Mouse (Mus musculus) T-helper 17 cell (primary cell): ENCODE data around the gene Pemt.

Experiments
- in situ Hi-C, 2 experiments: fragments of 300-600 bp; cut with MboI, MseI; formaldehyde crosslinking; loops; 1 replicate in 1 of 2; 2 replicates in 1 of 2; pipeline ENCODE4 v1.15.1; 2025; ENCODE audit warnings: high pct_unique_total_duplicates in 2 of 2

Gene Pemt

GRCm38 (mm10) chr11:60046058-60046735 is at the start of gene Pemt:
Pemt (minus strand) TSS chr11:60046489.
- in situ Hi-C loops, result no loop called here

DNA sequence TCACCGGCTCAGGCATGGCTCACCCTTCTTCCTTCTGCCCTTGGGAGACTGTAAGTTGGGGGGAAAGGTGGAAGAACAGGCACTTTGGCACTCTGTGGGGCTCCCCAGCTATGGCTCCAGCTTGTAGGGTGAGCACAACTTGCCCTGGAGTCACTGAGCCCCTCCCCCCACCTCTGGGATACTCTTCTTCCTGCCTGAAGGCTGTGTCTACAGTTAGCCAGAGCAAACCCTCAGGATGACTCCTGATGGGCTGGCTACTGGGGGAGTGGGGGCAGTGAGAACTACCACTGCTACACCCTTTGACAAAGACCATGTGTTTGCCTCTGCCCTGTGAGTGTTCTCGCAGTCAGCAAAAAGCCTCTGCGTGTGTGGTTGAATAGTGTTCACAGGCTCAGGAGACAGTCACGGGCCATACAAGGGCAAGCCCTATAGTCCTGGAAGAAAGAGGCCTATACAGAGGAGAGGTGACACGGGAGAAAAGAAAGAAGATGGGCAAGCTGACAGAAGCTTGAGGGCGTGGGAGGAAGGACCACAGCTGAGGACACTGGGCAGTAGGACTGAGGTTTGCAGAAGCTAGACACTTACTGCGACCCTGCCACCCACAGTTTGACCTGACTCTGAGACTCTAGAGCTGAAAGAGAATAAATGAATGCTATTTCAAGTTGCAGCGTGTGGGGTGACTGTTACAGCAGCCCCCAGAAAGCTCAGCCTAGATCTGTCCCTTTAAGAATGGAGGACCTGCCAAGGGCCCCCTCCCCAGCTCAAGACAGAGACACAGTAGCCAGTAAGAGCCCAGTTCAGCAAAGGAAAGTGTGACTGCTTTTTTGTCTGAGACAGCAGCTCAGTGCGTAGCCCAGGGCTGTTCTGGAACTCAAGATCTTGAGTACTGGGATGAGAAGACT is 48.9 kb upstream of the Pemt start:
- in situ Hi-C loops, result loop anchor here in 1 of 2 experiments (5.0 to 25.0 kb wide), 3 partner anchors 102 to 317 kb away; partner anchors contain the start of genes Atpaf2 and Gid4

- in situ Hi-C loops, result loop anchor here in 1 of 2 experiments (25.0 kb wide), 1 partner anchor 318 kb away; the partner anchor contains the start of genes Atpaf2 and Gid4
These were observed 47.8 kb upstream of the Pemt start for GRCm38 (mm10) chr11:60093984-60094587.

DNA sequence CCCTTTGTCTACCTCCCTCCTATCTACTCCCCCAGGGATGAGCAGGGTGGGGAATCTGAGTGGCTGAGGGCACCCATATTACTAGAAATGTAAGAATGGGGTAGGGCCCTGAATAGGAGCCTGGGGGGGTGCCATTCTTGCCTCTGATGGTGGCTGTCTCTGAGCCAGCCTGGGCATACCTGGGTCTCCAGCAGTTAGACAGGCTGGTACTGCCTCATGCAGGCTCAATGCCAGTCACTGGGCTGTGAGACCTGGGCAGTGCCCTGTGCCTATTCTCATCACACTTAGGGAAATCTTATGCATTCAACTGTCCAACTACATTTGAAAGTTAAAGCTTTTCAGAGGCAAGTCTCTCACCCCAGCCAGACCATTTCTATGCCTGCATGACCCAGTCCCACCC is 46.9 kb upstream of the Pemt start:
- in situ Hi-C loops, result loop anchor here in 1 of 2 experiments (25.0 kb wide), 1 partner anchor 319 kb away; the partner anchor contains the start of genes Atpaf2 and Gid4

DNA sequence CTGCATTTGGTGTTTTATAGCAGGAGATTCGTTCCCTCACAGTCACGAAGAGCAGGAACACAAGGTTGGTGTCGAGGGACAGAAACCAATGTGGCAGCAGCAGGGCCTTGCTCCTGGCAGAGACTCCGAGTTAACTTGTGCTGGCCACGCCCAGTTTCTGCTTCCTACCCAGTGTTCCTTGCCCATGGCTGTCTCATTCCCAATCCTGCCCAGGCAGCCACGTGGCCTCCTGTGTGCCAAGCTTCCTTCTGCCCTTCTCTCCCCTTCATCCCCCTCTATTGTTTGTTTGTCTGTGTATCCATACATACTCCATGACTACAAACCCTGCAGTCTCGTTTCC is 45.1 kb upstream of the Pemt start:
- in situ Hi-C loops, result loop anchor here in 1 of 2 experiments (25.0 kb wide), 1 partner anchor 321 kb away; the partner anchor contains the start of genes Atpaf2 and Gid4

- in situ Hi-C loops, result loop anchor here in 1 of 2 experiments (25.0 kb wide), 1 partner anchor 321 kb away; the partner anchor contains the start of genes Atpaf2 and Gid4
These were observed 44.6 kb upstream of the Pemt start for GRCm38 (mm10) chr11:60090696-60091421.

GRCm38 (mm10) chr11:60088947-60089346 is 42.7 kb upstream of the Pemt start:
- in situ Hi-C loops, result loop anchor here (5.0 to 25.0 kb wide), 2 partner anchors 108 to 323 kb away; partner anchors contain the start of genes Atpaf2 (in 1 of the 2) and Gid4 (in 1 of the 2)

- in situ Hi-C loops, result loop anchor here (5.0 to 25.0 kb wide), 2 partner anchors 111 to 326 kb away; partner anchors contain the start of genes Atpaf2 (in 1 of the 2) and Gid4 (in 1 of the 2)
These were observed 40.4 kb upstream of the Pemt start for GRCm38 (mm10) chr11:60086676-60087075.

DNA sequence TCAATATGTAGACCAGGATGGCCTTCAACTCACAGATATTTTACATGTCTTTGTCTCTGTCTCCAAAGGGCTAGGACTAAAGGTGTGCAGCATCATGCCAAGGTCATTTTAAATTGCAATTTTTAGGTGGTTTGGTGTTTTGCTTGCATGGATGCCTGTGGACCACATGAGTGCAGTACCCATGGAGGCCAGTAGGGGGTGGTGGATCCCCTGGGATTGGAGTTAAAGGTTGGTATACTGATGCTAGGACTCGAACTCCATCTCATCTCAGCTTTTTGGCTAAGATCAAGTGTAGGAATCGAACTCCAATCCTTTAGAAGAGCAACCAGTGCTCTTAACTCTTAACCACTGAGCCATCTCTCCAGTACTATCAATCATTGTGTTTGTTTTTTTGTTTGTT is 38.3 kb upstream of the Pemt start:
- in situ Hi-C loops, result loop anchor here in 1 of 2 experiments (25.0 kb wide), 1 partner anchor 328 kb away; the partner anchor contains the start of genes Atpaf2 and Gid4

GRCm38 (mm10) chr11:60076790-60077189 is 30.5 kb upstream of the Pemt start:
- in situ Hi-C loops, result loop anchor here in 1 of 2 experiments (25.0 kb wide), 1 partner anchor 336 kb away; the partner anchor contains the start of genes Atpaf2 and Gid4

DNA sequence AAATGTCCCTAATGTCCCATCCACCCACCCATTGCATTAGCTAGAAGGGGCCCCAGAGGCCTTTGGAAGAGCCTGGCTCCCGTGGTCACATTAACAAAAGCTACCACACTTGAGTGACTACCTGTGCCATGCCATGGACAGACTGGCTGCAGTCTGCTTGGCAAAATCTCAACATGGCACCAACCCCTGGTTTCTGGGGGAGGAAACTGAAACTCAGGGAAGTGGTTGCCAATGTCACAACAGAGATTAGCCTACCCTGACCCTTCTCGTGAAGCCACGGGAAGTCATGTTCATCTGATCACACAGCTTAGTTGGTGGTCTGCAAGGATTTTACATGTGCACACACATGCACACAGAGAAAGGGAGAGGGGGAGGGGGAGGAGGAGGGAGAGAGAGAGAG is 29.9 kb upstream of the Pemt start:
- in situ Hi-C loops, result loop anchor here in 1 of 2 experiments (25.0 kb wide), 1 partner anchor 336 kb away; the partner anchor contains the start of genes Atpaf2 and Gid4

- in situ Hi-C loops, result loop anchor here in 1 of 2 experiments (5.0 kb wide), 1 partner anchor 102 kb away; no protein-coding TSS in a partner anchor
These were observed 27.7 kb upstream of the Pemt start for GRCm38 (mm10) chr11:60073936-60074502.

DNA sequence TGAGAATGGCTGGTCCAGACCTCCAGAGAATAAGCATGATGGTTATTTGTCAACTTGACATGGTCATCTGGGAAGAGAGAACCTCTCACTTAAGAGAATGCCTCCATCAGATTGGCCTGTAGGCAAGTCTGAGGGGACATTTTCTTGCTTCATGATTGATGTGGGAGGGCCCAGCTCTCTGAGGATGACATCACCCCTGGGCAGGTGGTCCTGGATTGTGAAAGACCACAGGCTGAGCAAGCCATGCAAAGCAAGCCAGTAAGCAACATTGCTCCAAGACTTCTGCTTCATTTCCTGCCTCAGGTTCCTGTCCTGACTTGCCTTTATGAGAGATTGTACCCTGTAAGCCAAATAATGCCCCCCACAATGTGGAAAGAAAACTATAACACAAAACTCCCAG is 26.8 kb upstream of the Pemt start:
- in situ Hi-C loops, result loop anchor here in 1 of 2 experiments (5.0 kb wide), 1 partner anchor 101 kb away; no protein-coding TSS in a partner anchor

- in situ Hi-C loops, result loop anchor here in 1 of 2 experiments (5.0 kb wide), 1 partner anchor 99 kb away; no protein-coding TSS in a partner anchor
These were observed 24.9 kb upstream of the Pemt start for GRCm38 (mm10) chr11:60071221-60071620.

- in situ Hi-C loops, result loop anchor here in 1 of 2 experiments (5.0 kb wide), 1 partner anchor 98 kb away; no protein-coding TSS in a partner anchor
These were observed 24.3 kb upstream of the Pemt start for GRCm38 (mm10) chr11:60070599-60070998.

GRCm38 (mm10) chr11:60068631-60069030 is 22.3 kb upstream of the Pemt start:
- in situ Hi-C loops, result loop anchor here (5.0 kb wide), 2 partner anchors 91 to 191 kb away; no protein-coding TSS in a partner anchor

GRCm38 (mm10) chr11:60067646-60068045 is 21.4 kb upstream of the Pemt start:
- in situ Hi-C loops, result loop anchor here (5.0 kb wide), 2 partner anchors 90 to 190 kb away; no protein-coding TSS in a partner anchor

GRCm38 (mm10) chr11:60065267-60065666 is 19.0 kb upstream of the Pemt start:
- in situ Hi-C loops, result loop anchor here (5.0 kb wide), 2 partner anchors 88 to 188 kb away; no protein-coding TSS in a partner anchor

GRCm38 (mm10) chr11:60061504-60062006 is 15.3 kb upstream of the Pemt start:
- in situ Hi-C loops, result no loop called here
